Mouse (Mus musculus) liver, adult 2 months (tissue): ENCODE results near the gene Dnhd1. TPM values are rescaled to one million over a fixed set of nuclear protein-coding genes. Genes with fewer than 3 reads are reported as not detected.
A peak's percentile ranks its signal among the peaks of the same experiment; 100 is the strongest.

Experiments
- DNase-seq: peaks from one replicate; pipeline ENCODE4 v3.0.0-alpha.2; 2011; ENCODE audit warnings: low read depth, low spot score; ENCODE audit errors: extremely low read depth
- H3K27ac ChIP-seq: fragments of 200-500 bp; replicated peaks from 2 replicates; pipeline ENCODE4 v1.5.1; 2012; ENCODE audit warnings: low read depth, mild to moderate bottlenecking, control low read depth, inconsistent platforms, low read length; ENCODE audit not compliant: insufficient read depth
- H3K27me3 ChIP-seq: fragments of 200-500 bp; 2 replicates; pipeline ENCODE4 v1.6.1; 2012; ENCODE audit warnings: mild to moderate bottlenecking, moderate library complexity, low read length, inconsistent platforms; ENCODE audit not compliant: control insufficient read depth, insufficient read depth
- H3K36me3 ChIP-seq: fragments of 200-500 bp; 2 replicates; pipeline ENCODE4 v1.6.1; 2012; ENCODE audit warnings: low read length, inconsistent platforms; ENCODE audit not compliant: control insufficient read depth, insufficient read depth
- H3K4me1 ChIP-seq: fragments of 200-500 bp; 2 replicates; pipeline ENCODE4 v1.6.1; 2011; ENCODE audit warnings: low read length; ENCODE audit not compliant: control insufficient read depth, insufficient read depth
- H3K4me3 ChIP-seq: fragments of 200-500 bp; 2 replicates; pipeline ENCODE4 v1.5.1; 2011; ENCODE audit warnings: low read depth, mild to moderate bottlenecking, control low read depth, low read length, moderate library complexity; ENCODE audit not compliant: insufficient read depth
- H3K79me2 ChIP-seq: fragments of 200-500 bp; 2 replicates; pipeline ENCODE4 v1.6.1; 2012; ENCODE audit warnings: inconsistent platforms, mild to moderate bottlenecking, low read length, moderate library complexity; ENCODE audit not compliant: control insufficient read depth, insufficient read depth
- H3K9ac ChIP-seq: fragments of 200-500 bp; 2 replicates; pipeline ENCODE4 v1.6.1; 2012; ENCODE audit warnings: low read depth, mild to moderate bottlenecking, control low read depth, inconsistent platforms, low read length
- CTCF ChIP-seq: fragments of 200-500 bp; IDR thresholded peaks from 2 replicates; pipeline ENCODE4 v1.5.1; 2011; ENCODE audit warnings: low read depth, low read length, control low read depth
- POLR2A ChIP-seq: fragments of 200-500 bp; IDR thresholded peaks from 2 replicates; pipeline ENCODE4 v1.6.1; 2011; ENCODE audit warnings: low read length, control low read depth; ENCODE audit not compliant: insufficient read depth; ENCODE audit errors: extremely low read depth
- WGBS: fragments of 180-500 bp; shearing (Covaris S2); methylation state at CpG from one replicate; pipeline ENCODE4 v1.1.7; 2018; 5-methylcytosine and 5-hydroxymethylcytosine counted together
- polyA plus RNA-seq: library from polyadenylated mRNA; depleted of rRNA; stranded (reverse); fragments of >200 nt; gene quantifications from 2 replicates; pipeline ENCODE4 v1.2.3, GENCODE M21; 2012
- total RNA-seq: library from RNA; depleted of rRNA; stranded (reverse); fragments of >200 nt; gene quantifications from 2 replicates; pipeline ENCODE4 v1.2.3, GENCODE M21; 2014

Dnhd1 gene
- total and polyA plus RNA-seq, 2 experiments, result 0.82 to 0.92 TPM

- Histone ChIP-seq H3K4me1 (no peaks in the 10 kb centered on the region), H3K4me3 (no peak overlapping the region), H3K9ac (no peak overlapping the region), H3K79me2 (no peaks in the 10 kb centered on the region), H3K27me3 (no peaks in the 10 kb centered on the region), H3K36me3 (no peaks in the 10 kb centered on the region), H3K27ac (no peak overlapping the region)
- no peak for TF ChIP-seq POLR2A
- no peak for TF ChIP-seq CTCF
- DNase-seq, result no peak
- WGBS, result 92% methylated on average over 4 of the region's 4 CpGs
Observed at GRCm38 (mm10) chr7:105703816-105704215, 53.2 kb downstream of the Dnhd1 start.

DNA sequence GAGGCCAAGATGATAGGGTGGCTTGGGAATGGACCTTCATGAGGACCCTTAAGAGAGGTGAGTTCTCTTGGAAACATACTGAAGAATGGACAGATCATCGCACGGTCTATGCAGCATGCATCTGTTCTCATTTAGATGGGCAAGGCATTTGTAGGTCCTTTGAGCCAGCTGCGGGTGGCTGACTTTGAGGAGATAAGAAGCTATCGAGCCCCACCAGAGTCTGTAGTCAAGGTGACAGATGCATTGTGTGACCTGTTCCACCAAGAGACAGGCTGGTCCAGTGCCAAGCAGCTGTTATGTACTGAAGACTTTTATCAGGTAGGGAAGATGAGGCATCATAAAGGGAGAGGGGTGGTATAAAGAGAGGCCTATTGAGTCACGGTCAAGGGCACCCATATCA, 58.1 kb downstream of the Dnhd1 start:
- H3K4me1 ChIP-seq, result no peaks in the 10 kb centered on the region
- H3K27ac ChIP-seq, result no peak overlapping the region
- DNase-seq, result no peak
- WGBS, result 88% methylated on average over 5 of the region's 5 CpGs
- no peak for TF ChIP-seq CTCF
- no peak for TF ChIP-seq POLR2A
- no peaks in the 10 kb centered on the region for H3K36me3 ChIP-seq
- H3K4me3 ChIP-seq, result no peak overlapping the region
- H3K9ac ChIP-seq, result no peak overlapping the region
- no peaks in the 10 kb centered on the region for H3K79me2 ChIP-seq
- no peaks in the 10 kb centered on the region for H3K27me3 ChIP-seq

- H3K27ac ChIP-seq, result no peak overlapping the region
- no peaks in the 10 kb centered on the region for H3K36me3 ChIP-seq
- no peak overlapping the region for H3K9ac ChIP-seq
- H3K4me3 ChIP-seq, result no peak overlapping the region
- no peaks in the 10 kb centered on the region for H3K27me3 ChIP-seq
- H3K79me2 ChIP-seq, result no peaks in the 10 kb centered on the region
- H3K4me1 ChIP-seq, result no peaks in the 10 kb centered on the region
- WGBS, result 57% methylated on average over 3 of the region's 3 CpGs
- TF ChIP-seq CTCF (no peak), POLR2A (no peak)
- no peak for DNase-seq
Observed at GRCm38 (mm10) chr7:105715366-105715765, 64.7 kb downstream of the Dnhd1 start.

DNA sequence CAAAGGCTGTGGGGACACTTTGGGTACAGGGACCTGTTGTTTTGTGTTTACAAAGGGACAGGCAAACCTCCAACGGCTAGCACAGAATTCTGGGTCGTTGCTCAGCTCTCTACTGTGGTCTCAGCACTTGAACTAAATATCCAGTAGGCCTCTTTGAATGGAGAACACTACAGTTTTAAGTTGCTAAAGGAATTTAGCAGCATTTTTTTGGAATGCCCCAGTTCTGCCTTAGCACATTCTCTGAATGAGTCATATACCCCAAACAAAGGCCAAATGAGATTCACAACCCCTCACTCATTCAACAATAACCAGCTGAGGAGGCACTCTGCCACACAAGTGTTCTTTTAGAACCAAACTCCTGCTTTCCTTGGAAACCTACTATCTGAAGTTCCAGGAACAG, 71.3 kb downstream of the Dnhd1 start:
- Histone ChIP-seq H3K4me3 (no peak overlapping the region), H3K27ac (no peak overlapping the region), H3K79me2 (no peaks in the 10 kb centered on the region), H3K36me3 (no peaks in the 10 kb centered on the region), H3K9ac (no peak overlapping the region), H3K27me3 (no peaks in the 10 kb centered on the region), H3K4me1 (no peaks in the 10 kb centered on the region)
- TF ChIP-seq CTCF (no peak), POLR2A (no peak)
- 68% methylated on average over 2 of the region's 2 CpGs for WGBS
- no peak for DNase-seq

DNA sequence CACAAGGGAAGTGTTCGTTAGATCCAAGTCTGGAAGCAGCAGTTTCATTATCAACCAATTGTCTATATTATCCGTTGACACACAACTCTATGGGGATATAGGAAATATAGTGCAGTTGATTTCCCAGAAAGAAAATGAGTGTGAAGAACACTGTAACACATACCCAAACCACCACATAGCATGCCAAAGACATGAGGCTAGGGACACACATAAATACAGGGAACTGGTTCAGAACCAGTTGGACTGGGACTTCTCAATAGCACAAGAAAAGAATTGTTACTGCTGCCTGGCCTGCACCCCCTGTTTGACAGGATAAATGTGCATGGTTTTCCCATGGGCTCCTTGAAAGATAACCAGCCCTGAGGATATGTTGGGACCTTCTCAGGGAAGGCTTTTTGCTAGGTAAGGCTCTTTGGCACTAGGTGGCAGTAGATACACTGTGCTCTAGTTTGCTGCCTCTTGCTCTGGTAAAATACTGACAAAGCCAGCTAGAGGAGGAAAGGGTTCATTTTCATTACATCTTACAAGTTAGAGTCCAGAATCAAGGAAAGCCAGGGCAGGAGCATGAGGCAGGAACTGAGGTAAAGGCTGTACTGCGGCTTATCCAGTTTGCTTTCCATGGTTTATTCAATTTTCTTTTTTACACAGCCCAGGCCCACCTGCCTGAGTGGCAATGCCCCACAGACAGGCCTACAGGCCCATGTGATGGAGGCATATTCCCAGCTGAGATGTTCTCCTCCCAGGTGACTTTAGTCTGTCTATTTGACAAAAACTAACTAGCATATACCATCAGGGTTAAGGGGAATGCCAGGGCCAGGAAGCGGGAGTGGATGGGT, 75.7 kb downstream of the Dnhd1 start:
- Histone ChIP-seq H3K27ac (no peak overlapping the region), H3K27me3 (no peaks in the 10 kb centered on the region), H3K79me2 (no peaks in the 10 kb centered on the region), H3K9ac (no peak overlapping the region), H3K4me3 (no peak overlapping the region), H3K4me1 (no peaks in the 10 kb centered on the region), H3K36me3 (peaks cover 9% of the 10 kb centered on the region)
- WGBS, result 75% methylated on average over 4 of the region's 4 CpGs
- DNase-seq, result peak; percentile 67
- TF ChIP-seq CTCF (no peak; the same call in 1 of the 2 replicates), POLR2A (no peak)

- Histone ChIP-seq H3K4me3 (no peak overlapping the region), H3K27me3 (no peaks in the 10 kb centered on the region), H3K36me3 (peaks cover 15% of the 10 kb centered on the region), H3K79me2 (no peaks in the 10 kb centered on the region), H3K9ac (no peak overlapping the region), H3K27ac (no peak overlapping the region), H3K4me1 (no peaks in the 10 kb centered on the region)
- 93% methylated on average over 4 of the region's 4 CpGs for WGBS
- TF ChIP-seq POLR2A, result no peak
- TF ChIP-seq CTCF, result no peak
- DNase-seq, result no peak
Observed at GRCm38 (mm10) chr7:105726980-105727325, 76.3 kb downstream of the Dnhd1 start.
